8 mouse cellular contexts compared by ENCODE assay signal in genomic region chr9:57944572-57944971, GRCm38 (mm10). TPM values are rescaled to one million over a fixed set of nuclear protein-coding genes. Genes with fewer than 3 reads are reported as not detected.
A peak's percentile ranks its signal among the peaks of the same experiment; 100 is the strongest.
DNase-seq lines count a peak whose midpoint lies in the region; ATAC-seq and TF ChIP-seq lines count a peak whose summit lies in the region.

No protein-coding gene starts in this region.

- intact Hi-C loops in gastrocnemius, adult 2 months (cut with DNase I): loop anchor here (1.0 kb wide), 1 partner anchor 46 kb away; no protein-coding TSS in a partner anchor

- TF ChIP-seq EP300 in CH12.LX (IDR thresholded peaks at IDR 0.05; ENCODE audit: low read length): no peak

- WGBS in kidney, adult 2 months: 37% methylated on average over 5 of the region's 5 CpGs
- 25% methylated on average over 5 of the region's 5 CpGs for WGBS in kidney, embryonic 16.5 days
- 11% methylated on average over 5 of the region's 5 CpGs for WGBS in bone marrow, adult 2 months
- WGBS in limb, embryonic 10.5 days: 31% methylated on average over 5 of the region's 5 CpGs

- DNase-seq in kidney, adult 2 months: peak; percentile 54
- DNase-seq in CH12.LX (ENCODE audit: extremely low read depth): peak; percentile 87
- peak; percentile 81 for DNase-seq in gastrocnemius, adult 2 months
- DNase-seq in limb, embryonic 10.5 days (ENCODE audit: low spot score): peak; percentile 76
- peak; percentile 74 for DNase-seq in retina, postnatal 1 day
- DNase-seq in frontal cortex, postnatal 25 days (ENCODE audit: low spot score in 2 of 2): no peak

- H3K79me2 ChIP-seq in CH12.LX (replicated peaks; ENCODE audit: control insufficient read depth, extremely low read depth, insufficient read depth, poor library complexity, severe bottlenecking): peaks cover 99% of the 10 kb centered on the region

- H3K4me2 ChIP-seq in kidney, embryonic 16.5 days (replicated peaks; ENCODE audit: low read depth, low read length): no peak overlapping the region
- H3K4me2 ChIP-seq in CH12.LX (ENCODE audit: insufficient read depth, low read depth, poor library complexity, severe bottlenecking): peak overlapping the region; percentile 95

- TF ChIP-seq CTCF in kidney, adult 2 months (conservative IDR thresholded peaks at IDR 0.05; ENCODE audit: insufficient read depth, insufficient read length, low read depth, low read length): peak; percentile 71
- peak; percentile 71 to 78 for TF ChIP-seq CTCF in CH12.LX (conservative IDR thresholded peaks at IDR 0.05 in 1 of 2, IDR thresholded peaks at IDR 0.05 in 1 of 2; ENCODE audit: low read depth in 2 of 2, low read length in 2 of 2)
- TF ChIP-seq CTCF in bone marrow, adult 2 months (IDR thresholded peaks at IDR 0.05; ENCODE audit: control insufficient read depth, insufficient read depth, low read length): peak; percentile 85
- peak; percentile 86 for TF ChIP-seq CTCF in gastrocnemius, adult 2 months (IDR thresholded peaks at IDR 0.05)

- no peaks in the 10 kb centered on the region for H3K36me3 ChIP-seq in kidney, adult 2 months (ENCODE audit: control insufficient read depth, insufficient read depth, low read length)
- no peaks in the 10 kb centered on the region for H3K36me3 ChIP-seq in kidney, embryonic 16.5 days (ENCODE audit: insufficient read depth, low read length)
- H3K36me3 ChIP-seq in CH12.LX (replicated peaks in 1 of 2; ENCODE audit: control insufficient read depth in 1 of 2, insufficient read depth in 1 of 2, low read length in 1 of 2): peaks cover 60 to 78% of the 10 kb centered on the region in 2 experiments
- H3K36me3 ChIP-seq in limb, embryonic 10.5 days: no peaks in the 10 kb centered on the region

- H3K4me3 ChIP-seq in kidney, adult 2 months (ENCODE audit: insufficient read depth, low read depth, low read length): no peak overlapping the region
- no peak overlapping the region for H3K4me3 ChIP-seq in kidney, embryonic 16.5 days (ENCODE audit: low read length)
- peak overlapping the region; percentile 94 to 100 (median 99) for H3K4me3 ChIP-seq in CH12.LX (replicated peaks in 1 of 3; ENCODE audit: low read depth in 2 of 3, low read length in 2 of 3, poor library complexity in 1 of 3)
- no peak overlapping the region for H3K4me3 ChIP-seq in bone marrow, adult 2 months (replicated peaks; ENCODE audit: control insufficient read depth, low read depth, low read length)
- H3K4me3 ChIP-seq in gastrocnemius, adult 2 months: peak overlapping the region; percentile 97
- no peak overlapping the region for H3K4me3 ChIP-seq in limb, embryonic 10.5 days

- H3K4me1 ChIP-seq in kidney, adult 2 months (ENCODE audit: control insufficient read depth, insufficient read depth, low read length): no peaks in the 10 kb centered on the region
- peaks cover 18% of the 10 kb centered on the region for H3K4me1 ChIP-seq in kidney, embryonic 16.5 days (ENCODE audit: insufficient read depth, low read length)
- peaks cover 32 to 63% of the 10 kb centered on the region in 2 experiments for H3K4me1 ChIP-seq in CH12.LX (ENCODE audit: control insufficient read depth in 1 of 2, insufficient read depth in 2 of 2)
- H3K4me1 ChIP-seq in bone marrow, adult 2 months (ENCODE audit: control insufficient read depth, insufficient read depth, low read length): no peaks in the 10 kb centered on the region; the same call in 1 of the 2 replicates
- H3K4me1 ChIP-seq in limb, embryonic 10.5 days: peaks cover 66% of the 10 kb centered on the region

- dilution Hi-C loops in CH12.LX (cut with MboI; ENCODE audit: extremely low pct_ligation_motif_present, extremely low pct_unique_long_range_greater_than_20kb, low sequenced_read_pairs): no loop called here

- peak; percentile 57 for TF ChIP-seq RAD21 in CH12.LX (IDR thresholded peaks at IDR 0.05; ENCODE audit: low read depth, low read length)

- H3K27me3 ChIP-seq in kidney, adult 2 months (replicated peaks; ENCODE audit: control insufficient read depth, insufficient read depth, low read length): peaks cover 1% of the 10 kb centered on the region; the same call in 1 of the 2 replicates
- H3K27me3 ChIP-seq in kidney, embryonic 16.5 days (ENCODE audit: insufficient read depth, low read length): peaks cover 24% of the 10 kb centered on the region
- H3K27me3 ChIP-seq in CH12.LX (replicated peaks): no peaks in the 10 kb centered on the region
- peaks cover 72% of the 10 kb centered on the region for H3K27me3 ChIP-seq in limb, embryonic 10.5 days (ENCODE audit: low read depth, poor library complexity, severe bottlenecking)

- no peak for TF ChIP-seq POLR2A in kidney, adult 2 months (IDR thresholded peaks at IDR 0.05; ENCODE audit: low read depth, low read length)
- TF ChIP-seq POLR2A in CH12.LX (IDR thresholded peaks at IDR 0.05; ENCODE audit: low read depth, low read length): no peak
- TF ChIP-seq POLR2A in bone marrow, adult 2 months (IDR thresholded peaks at IDR 0.05; ENCODE audit: borderline replicate concordance, control insufficient read depth, low read depth, low read length): no peak

- no peak overlapping the region for H3K9ac ChIP-seq in kidney, embryonic 16.5 days (replicated peaks; ENCODE audit: low read length)
- peak overlapping the region; percentile 89 for H3K9ac ChIP-seq in CH12.LX (ENCODE audit: insufficient read depth, low read depth)

- no peak overlapping the region for H3K27ac ChIP-seq in kidney, adult 2 months (ENCODE audit: insufficient read depth, low read depth, low read length)
- H3K27ac ChIP-seq in kidney, embryonic 16.5 days (ENCODE audit: low read length): no peak overlapping the region
- peak overlapping the region; percentile 96 for H3K27ac ChIP-seq in CH12.LX (ENCODE audit: insufficient read depth, low read depth)
- no peak overlapping the region for H3K27ac ChIP-seq in bone marrow, adult 2 months (ENCODE audit: control insufficient read depth, insufficient read depth, low read depth, low read length, poor library complexity)
- peak overlapping the region; percentile 90 for H3K27ac ChIP-seq in gastrocnemius, adult 2 months
- no peak overlapping the region for H3K27ac ChIP-seq in limb, embryonic 10.5 days

- H3K9me3 ChIP-seq in kidney, embryonic 16.5 days (ENCODE audit: low read length): no peaks in the 10 kb centered on the region
- H3K9me3 ChIP-seq in CH12.LX (replicated peaks; ENCODE audit: low read length): no peaks in the 10 kb centered on the region
- no peaks in the 10 kb centered on the region for H3K9me3 ChIP-seq in limb, embryonic 10.5 days (replicated peaks)

- ATAC-seq in kidney, embryonic 16.5 days (ENCODE audit: low FRiP score, low TSS enrichment): no peak

- in situ Hi-C loops in CH12.LX (cut with MboI; ENCODE audit: low pct_ligation_motif_present, low pct_unique_long_range_greater_than_20kb, low sequenced_read_pairs): no loop called here

TF ChIP-seq in CH12.LX, 34 proteins besides CTCF, POLR2A, EP300 and RAD21 (continues in another document):
- no peak for TF ChIP-seq ZC3H11A (IDR thresholded peaks at IDR 0.05; ENCODE audit: low read depth, low read length)
- no peak for TF ChIP-seq USF2 (conservative IDR thresholded peaks at IDR 0.05; ENCODE audit: low read depth, low read length)
- TF ChIP-seq MYC (IDR thresholded peaks at IDR 0.05; ENCODE audit: low read depth, low read length): peak; percentile 92
- TF ChIP-seq IRF4 (IDR thresholded peaks at IDR 0.05; ENCODE audit: low read depth, low read length): peak; percentile 18; the same call in 1 of the 2 replicates
- 0 out of 2 replicates have a peak, but pooled peaks have one; percentile 10 for TF ChIP-seq MEF2A (IDR thresholded peaks at IDR 0.05; ENCODE audit: borderline replicate concordance, low read depth, low read length)
- no peak for TF ChIP-seq E2F4 (IDR thresholded peaks at IDR 0.05; ENCODE audit: insufficient replicate concordance, low read depth, low read length)
- TF ChIP-seq NRF1 (IDR thresholded peaks at IDR 0.05; ENCODE audit: low read depth, low read length): no peak
- TF ChIP-seq CHD2 (IDR thresholded peaks at IDR 0.05; ENCODE audit: low read length): no peak
- no peak for TF ChIP-seq JUND (conservative IDR thresholded peaks at IDR 0.05; ENCODE audit: low read depth, low read length)
- no peak for TF ChIP-seq TBP (conservative IDR thresholded peaks at IDR 0.05; ENCODE audit: low read depth, low read length)
- TF ChIP-seq UBTF (IDR thresholded peaks at IDR 0.05; ENCODE audit: low read depth, low read length): no peak
- TF ChIP-seq JUN (IDR thresholded peaks at IDR 0.05; ENCODE audit: insufficient read depth, low read depth, low read length): no peak
- no peak for TF ChIP-seq PAX5 (IDR thresholded peaks at IDR 0.05; ENCODE audit: low read length)
- TF ChIP-seq SIN3A (IDR thresholded peaks at IDR 0.05; ENCODE audit: low read length): peak; percentile 77
- TF ChIP-seq BHLHE40 (IDR thresholded peaks at IDR 0.05; ENCODE audit: low read depth, low read length): peak; percentile 4; the same call in 1 of the 2 replicates
- no peak for TF ChIP-seq KAT2A (IDR thresholded peaks at IDR 0.05; ENCODE audit: insufficient replicate concordance, low read length)
- TF ChIP-seq MAFK (IDR thresholded peaks at IDR 0.05; ENCODE audit: insufficient replicate concordance, low read length): no peak
- TF ChIP-seq NELFE (IDR thresholded peaks at IDR 0.05; ENCODE audit: low read depth, low read length): no peak
- peak; percentile 27; the same call in 1 of the 2 replicates for TF ChIP-seq ETS1 (conservative IDR thresholded peaks at IDR 0.05; ENCODE audit: low read depth, low read length)

RNA-seq across cellular contexts. Expression of gene Sema7a, which starts 4.7 kb away (rescaled TPM):
- 9.4 and 9.6 TPM in 2 replicates for polyA plus RNA-seq in kidney, adult 2 months (2012; rRNA removed)
- 0.32 and 0.56 TPM in 2 replicates for polyA plus RNA-seq in kidney, embryonic 16.5 days (2015; fragmentation: Nextera tagmentation; extraction: Ambion mirVana)
- 113 and 181 TPM in 2 replicates for total RNA-seq in CH12.LX (2012; rRNA removed)
- 78.2 and 88.6 TPM in 2 replicates for total RNA-seq in CH12.LX (2014; rRNA removed)
- 81.9 and 89.4 TPM in 2 replicates for polyA plus RNA-seq in CH12.LX (2012; ENCODE audit: insufficient read length, low read depth)
- 2.1 and 3.2 TPM in 2 replicates for polyA plus RNA-seq in bone marrow, adult 2 months (2011; ENCODE audit: insufficient read depth, insufficient read length, low replicate concordance, missing spikeins)
- total RNA-seq in gastrocnemius, adult 2 months (2021): 10 to 100 TPM in 1 of 2 experiments, 1 to 10 TPM in 1; 9.0 to 14.4 TPM
- polyA plus RNA-seq in limb, embryonic 10.5 days (2016; fragmentation: Nextera tagmentation; extraction: Ambion mirVana): 0.20 and 0.26 TPM in 2 replicates

RNA-seq across cellular contexts. Expression of gene Ubl7, which starts 33.8 kb away (rescaled TPM):
- polyA plus RNA-seq in kidney, adult 2 months (2012; rRNA removed): 144 and 150 TPM in 2 replicates
- polyA plus RNA-seq in kidney, embryonic 16.5 days (2015; fragmentation: Nextera tagmentation; extraction: Ambion mirVana): 119 and 128 TPM in 2 replicates
- total RNA-seq in CH12.LX (2012; rRNA removed): 31.2 and 37.3 TPM in 2 replicates
- 19.9 and 24.7 TPM in 2 replicates for total RNA-seq in CH12.LX (2014; rRNA removed)
- 73.3 and 81.1 TPM in 2 replicates for polyA plus RNA-seq in CH12.LX (2012; ENCODE audit: insufficient read length, low read depth)
- polyA plus RNA-seq in bone marrow, adult 2 months (2011; ENCODE audit: insufficient read depth, insufficient read length, low replicate concordance, missing spikeins): 19.2 and 35.9 TPM in 2 replicates
- total RNA-seq in gastrocnemius, adult 2 months (2021): 10 to 100 TPM; 81.3 to 82.1 TPM
- 123 and 130 TPM in 2 replicates for polyA plus RNA-seq in limb, embryonic 10.5 days (2016; fragmentation: Nextera tagmentation; extraction: Ambion mirVana)

Comparison
In these comparisons a context has a peak if more than half of its experiments do, and no peak if none do; other contexts are left out.
1. DNase-seq: peak in kidney, adult 2 months (single experiment), CH12.LX (single experiment), gastrocnemius, adult 2 months (single experiment), limb, embryonic 10.5 days (single experiment) and retina, postnatal 1 day (single experiment); none in frontal cortex, postnatal 25 days (0 of 2).
2. H3K27ac ChIP-seq: peak in CH12.LX (single experiment) and gastrocnemius, adult 2 months (single experiment); none in kidney, adult 2 months (single experiment), kidney, embryonic 16.5 days (single experiment), bone marrow, adult 2 months (single experiment) and limb, embryonic 10.5 days (single experiment).
3. H3K4me3 ChIP-seq: peak in CH12.LX (3 of 3) and gastrocnemius, adult 2 months (single experiment); none in kidney, adult 2 months (single experiment), kidney, embryonic 16.5 days (single experiment), bone marrow, adult 2 months (single experiment) and limb, embryonic 10.5 days (single experiment).
4. Peak in every context shown above with its lines, with median percentiles within 50 percentile points of each other: CTCF ChIP-seq.